In the genomic region with DNA sequence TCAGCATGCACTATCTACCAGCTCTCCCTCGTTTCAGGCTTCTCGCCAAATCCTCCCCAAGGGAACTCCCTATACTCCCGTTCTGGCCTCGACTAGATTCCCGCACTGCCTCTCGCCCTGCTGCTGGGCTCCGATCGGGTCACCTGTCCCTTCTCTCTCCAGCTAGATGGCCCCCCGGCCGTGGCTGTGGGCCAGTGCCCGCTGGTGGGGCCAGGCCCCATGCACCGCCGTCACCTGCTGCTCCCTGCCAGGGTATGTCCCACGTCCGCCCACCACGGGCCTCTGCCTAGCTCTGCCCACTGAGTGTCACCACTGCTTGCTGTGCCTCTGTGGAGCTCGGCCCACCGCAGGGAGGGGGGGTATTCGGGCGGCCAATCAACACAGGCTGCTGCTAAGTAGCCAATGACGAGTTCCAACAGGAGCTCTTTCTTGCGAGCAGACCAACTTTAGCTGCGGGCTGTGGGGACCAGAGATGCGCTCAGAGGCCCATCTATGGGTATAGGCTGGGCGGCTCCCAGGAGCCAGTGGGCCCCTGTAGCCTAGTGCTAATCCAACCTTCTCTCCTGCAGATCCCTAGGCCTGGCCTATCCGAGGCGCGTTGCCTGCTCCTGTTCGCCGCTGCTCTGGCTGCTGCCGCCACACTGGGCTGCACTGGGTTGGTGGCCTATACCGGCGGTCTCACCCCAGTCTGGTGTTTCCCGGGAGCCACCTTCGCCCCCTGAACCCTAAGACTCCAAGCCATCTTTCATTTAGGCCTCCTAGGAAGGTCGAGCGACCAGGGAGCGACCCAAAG, we compare ENCODE assay signal across 8 mouse cellular contexts. TPM values are rescaled to one million over a fixed set of nuclear protein-coding genes. Genes with fewer than 3 reads are reported as not detected.
DNase-seq lines count a peak whose midpoint lies in the region; ATAC-seq and TF ChIP-seq lines count a peak whose summit lies in the region.

No protein-coding gene starts in this region.

- H3K9ac ChIP-seq in intestine, embryonic 16.5 days (ENCODE audit: low read depth, low read length): peak overlapping the region; percentile 68
- peak overlapping the region; percentile 31; the same call in 1 of the 2 replicates for H3K9ac ChIP-seq in liver, embryonic 16.5 days (ENCODE audit: low read depth, low read length)

- peak; percentile 70 for DNase-seq in left cerebral cortex, postnatal 4 days
- no peak for DNase-seq in left cerebral cortex, postnatal 14 days (ENCODE audit: low spot score in 2 of 2)
- DNase-seq in heart, adult 18-20 months: peak; percentile 79 to 81
- peak; percentile 69 for DNase-seq in retina, embryonic 14.5 days (ENCODE audit: low spot score)
- DNase-seq in frontal cortex, postnatal 36 days (ENCODE audit: low spot score in 2 of 2): no peak

- H3K4me3 ChIP-seq in bone marrow, adult 2 months (replicated peaks; ENCODE audit: control insufficient read depth, low read depth, low read length): no peak overlapping the region
- H3K4me3 ChIP-seq in intestine, embryonic 16.5 days (ENCODE audit: low read length): peak overlapping the region; percentile 78
- H3K4me3 ChIP-seq in liver, embryonic 16.5 days (ENCODE audit: low read depth, low read length): peak overlapping the region; percentile 67

- H3K27ac ChIP-seq in bone marrow, adult 2 months (ENCODE audit: control insufficient read depth, insufficient read depth, low read depth, low read length, poor library complexity): peak overlapping the region; percentile 7; the same call in 1 of the 2 replicates
- peak overlapping the region; percentile 96 for H3K27ac ChIP-seq in intestine, embryonic 16.5 days (ENCODE audit: low read length)
- 0 out of 2 replicates have a peak overlapping the region, but pooled peaks have one; percentile 5 for H3K27ac ChIP-seq in liver, embryonic 16.5 days (ENCODE audit: low read length)

- H3K36me3 ChIP-seq in intestine, embryonic 16.5 days (ENCODE audit: control insufficient read depth, insufficient read depth, low read length): peaks cover 5% of the 10 kb centered on the region; the same call in 1 of the 2 replicates
- no peaks in the 10 kb centered on the region for H3K36me3 ChIP-seq in liver, embryonic 16.5 days (ENCODE audit: control insufficient read depth, insufficient read depth)

- intact Hi-C loops in left cerebral cortex, postnatal 4 days (cut with DNase I): no loop called here
- intact Hi-C loops in left cerebral cortex, postnatal 14 days (cut with DNase I): no loop called here

- WGBS in bone marrow, adult 2 months: 14% methylated on average over 38 of the region's 38 CpGs
- 11% methylated on average over 38 of the region's 38 CpGs for WGBS in intestine, embryonic 16.5 days
- 6% methylated on average over 38 of the region's 38 CpGs for WGBS in liver, embryonic 16.5 days (ENCODE audit: insufficient replicate concordance)

- no peaks in the 10 kb centered on the region for H3K27me3 ChIP-seq in intestine, embryonic 16.5 days (replicated peaks; ENCODE audit: control insufficient read depth, insufficient read depth, low read length)
- peaks cover 64% of the 10 kb centered on the region for H3K27me3 ChIP-seq in liver, embryonic 16.5 days (ENCODE audit: control insufficient read depth, insufficient read depth, low read depth, low read length)

- no peaks in the 10 kb centered on the region for H3K9me3 ChIP-seq in intestine, embryonic 16.5 days (ENCODE audit: control insufficient read depth, low read length)
- H3K9me3 ChIP-seq in liver, embryonic 16.5 days (replicated peaks; ENCODE audit: control insufficient read depth, low read length): no peaks in the 10 kb centered on the region

- peak; percentile 19 for ATAC-seq in intestine, embryonic 16.5 days
- ATAC-seq in liver, embryonic 16.5 days (ENCODE audit: low read depth): peak; percentile 19

- H3K4me1 ChIP-seq in bone marrow, adult 2 months (ENCODE audit: control insufficient read depth, insufficient read depth, low read length): peaks cover 2% of the 10 kb centered on the region; the same call in 1 of the 2 replicates
- H3K4me1 ChIP-seq in intestine, embryonic 16.5 days (ENCODE audit: control insufficient read depth, insufficient read depth, low read length): peaks cover 39% of the 10 kb centered on the region
- H3K4me1 ChIP-seq in liver, embryonic 16.5 days (ENCODE audit: control insufficient read depth, low read depth, low read length): peaks cover 43% of the 10 kb centered on the region

- TF ChIP-seq POLR2A in bone marrow, adult 2 months (IDR thresholded peaks at IDR 0.05; ENCODE audit: borderline replicate concordance, control insufficient read depth, low read depth, low read length): no peak

- TF ChIP-seq CTCF in bone marrow, adult 2 months (IDR thresholded peaks at IDR 0.05; ENCODE audit: control insufficient read depth, insufficient read depth, low read length): no peak

- peak overlapping the region; percentile 93 for H3K4me2 ChIP-seq in intestine, embryonic 16.5 days (ENCODE audit: low read depth, low read length)
- peak overlapping the region; percentile 94 for H3K4me2 ChIP-seq in liver, embryonic 16.5 days (ENCODE audit: low read depth, low read length)

RNA-seq across cellular contexts. Expression of gene Six5, which starts 1.8 kb away (rescaled TPM):
- total RNA-seq in left cerebral cortex, postnatal 4 days (2021): 1 to 10 TPM; 2.2 to 3.3 TPM
- 1 to 10 TPM; 1.6 TPM for total RNA-seq in left cerebral cortex, postnatal 14 days (2021)
- 4.7 and 6.5 TPM in 2 replicates for polyA plus RNA-seq in bone marrow, adult 2 months (2011; ENCODE audit: insufficient read depth, insufficient read length, low replicate concordance, missing spikeins)
- total RNA-seq in heart, adult 18-20 months (2021): 1 to 10 TPM; 5.6 to 6.8 TPM
- 7.3 and 7.5 TPM in 2 replicates for polyA plus RNA-seq in intestine, embryonic 16.5 days (2015; fragmentation: Nextera tagmentation; extraction: Ambion mirVana)
- polyA plus RNA-seq in liver, embryonic 16.5 days (2015; fragmentation: Nextera tagmentation; extraction: Ambion mirVana): 0.77 and 0.93 TPM in 2 replicates

RNA-seq across cellular contexts. Expression of gene Dmpk, which starts 8.9 kb away (rescaled TPM):
- 10 to 100 TPM; 45.3 to 46.5 TPM for total RNA-seq in left cerebral cortex, postnatal 4 days (2021)
- total RNA-seq in left cerebral cortex, postnatal 14 days (2021): 10 to 100 TPM; 34.3 to 36.7 TPM
- polyA plus RNA-seq in bone marrow, adult 2 months (2011; ENCODE audit: insufficient read depth, insufficient read length, low replicate concordance, missing spikeins): 25.8 and 42.6 TPM in 2 replicates
- total RNA-seq in heart, adult 18-20 months (2021): 100 to 1,000 TPM; 503 to 516 TPM
- polyA plus RNA-seq in intestine, embryonic 16.5 days (2015; fragmentation: Nextera tagmentation; extraction: Ambion mirVana): 54.6 and 59.3 TPM in 2 replicates
- polyA plus RNA-seq in liver, embryonic 16.5 days (2015; fragmentation: Nextera tagmentation; extraction: Ambion mirVana): 12.2 and 17.1 TPM in 2 replicates

RNA-seq across cellular contexts. Expression of gene Dmwd, which starts 16.6 kb away (rescaled TPM):
- 100 to 1,000 TPM; 147 to 151 TPM for total RNA-seq in left cerebral cortex, postnatal 4 days (2021)
- total RNA-seq in left cerebral cortex, postnatal 14 days (2021): 100 to 1,000 TPM; 151 to 162 TPM
- 21.4 and 27.7 TPM in 2 replicates for polyA plus RNA-seq in bone marrow, adult 2 months (2011; ENCODE audit: insufficient read depth, insufficient read length, low replicate concordance, missing spikeins)
- 10 to 100 TPM; 44.6 to 46.6 TPM for total RNA-seq in heart, adult 18-20 months (2021)
- 6.4 and 6.7 TPM in 2 replicates for polyA plus RNA-seq in intestine, embryonic 16.5 days (2015; fragmentation: Nextera tagmentation; extraction: Ambion mirVana)
- 2.4 and 3.5 TPM in 2 replicates for polyA plus RNA-seq in liver, embryonic 16.5 days (2015; fragmentation: Nextera tagmentation; extraction: Ambion mirVana)

RNA-seq across cellular contexts. Expression of gene Gm4969, which starts 25.6 kb away (rescaled TPM):
- total RNA-seq in left cerebral cortex, postnatal 4 days (2021): 10 to 100 TPM in 1 of 2 experiments, 1 to 10 TPM in 1; 9.4 to 11.0 TPM
- total RNA-seq in left cerebral cortex, postnatal 14 days (2021): under 1 TPM; 0.48 to 0.76 TPM
- not detected in 2 replicates for polyA plus RNA-seq in bone marrow, adult 2 months (2011; ENCODE audit: insufficient read depth, insufficient read length, low replicate concordance, missing spikeins)
- total RNA-seq in heart, adult 18-20 months (2021): not detected
- 1.5 and 2.1 TPM in 2 replicates for polyA plus RNA-seq in intestine, embryonic 16.5 days (2015; fragmentation: Nextera tagmentation; extraction: Ambion mirVana)
- 0.11 and 0.12 TPM in 2 replicates for polyA plus RNA-seq in liver, embryonic 16.5 days (2015; fragmentation: Nextera tagmentation; extraction: Ambion mirVana)

RNA-seq across cellular contexts. Expression of gene Fbxo46, which starts 27.1 kb away (rescaled TPM):
- 10 to 100 TPM; 17.7 to 18.9 TPM for total RNA-seq in left cerebral cortex, postnatal 4 days (2021)
- total RNA-seq in left cerebral cortex, postnatal 14 days (2021): 10 to 100 TPM; 11.5 to 12.6 TPM
- polyA plus RNA-seq in bone marrow, adult 2 months (2011; ENCODE audit: insufficient read depth, insufficient read length, low replicate concordance, missing spikeins): 3.9 and 4.8 TPM in 2 replicates
- 1 to 10 TPM; 5.5 to 5.7 TPM for total RNA-seq in heart, adult 18-20 months (2021)
- polyA plus RNA-seq in intestine, embryonic 16.5 days (2015; fragmentation: Nextera tagmentation; extraction: Ambion mirVana): 10.8 and 11.0 TPM in 2 replicates
- polyA plus RNA-seq in liver, embryonic 16.5 days (2015; fragmentation: Nextera tagmentation; extraction: Ambion mirVana): 4.7 and 5.2 TPM in 2 replicates

Comparison
In these comparisons a context has a peak if more than half of its experiments do, and no peak if none do; other contexts are left out.
1. DNase-seq: peak in left cerebral cortex, postnatal 4 days (single experiment), heart, adult 18-20 months (2 of 2) and retina, embryonic 14.5 days (single experiment); none in left cerebral cortex, postnatal 14 days (0 of 2) and frontal cortex, postnatal 36 days (0 of 2).
2. H3K27ac ChIP-seq: peak in every context shown above with its lines; median percentile 96 in intestine, embryonic 16.5 days; 7 in bone marrow, adult 2 months; 5 in liver, embryonic 16.5 days.
3. RNA of gene Dmpk, which starts 8.9 kb away (total RNA-seq): 503 to 516 TPM in heart, adult 18-20 months; 45.3 to 46.5 TPM in left cerebral cortex, postnatal 4 days and 34.3 to 36.7 TPM in left cerebral cortex, postnatal 14 days; every median in the first group is over 10 times any median in the second.